Mouse (Mus musculus): Measurements from ENCODE around the gene Ptafr. TPM values are rescaled to one million over a fixed set of nuclear protein-coding genes. Genes with fewer than 3 reads are reported as not detected.
"Not testable (repeated sequence)": the region's sequence is repeated elsewhere in the genome, so short reads cannot be mapped to it uniquely, and the experiment has no call there.

The Ptafr gene
- polyA plus RNA-seq, 1 experiment from 2014 or later = 0.11 TPM

- H3K9me3 ChIP-seq (ENCODE audit: control insufficient read depth, low read length) = no peaks in the 10 kb centered on the region
- H3K27me3 ChIP-seq (ENCODE audit: control insufficient read depth, insufficient read depth, low read length) = no peaks in the 10 kb centered on the region
- WGBS = 89% methylated on average over 4 of the region's 4 CpGs
- H3K4me2 ChIP-seq (ENCODE audit: low read depth, severe bottlenecking) = no peak overlapping the region
- H3K4me3 ChIP-seq (ENCODE audit: low read depth, low read length) = no peak overlapping the region
- no peak overlapping the region for H3K27ac ChIP-seq (replicated peaks; ENCODE audit: low read depth, low read length)
- ATAC-seq (ENCODE audit: insufficient number of reproducible peaks, low FRiP score, low TSS enrichment, low read depth) = no peak
- DNase-seq (ENCODE audit: low spot score) = no peak
- H3K9ac ChIP-seq (ENCODE audit: low read length) = no peak overlapping the region
- H3K4me1 ChIP-seq (ENCODE audit: control insufficient read depth, insufficient read depth, low read length) = peaks cover under 1% of the 10 kb centered on the region; the same call in 1 of the 2 replicates
- peaks cover 19% of the 10 kb centered on the region for H3K36me3 ChIP-seq (ENCODE audit: control insufficient read depth, insufficient read depth, low read length)
Measured at GRCm38 (mm10) chr4:132541413-132541812, 22.5 kb upstream of the Ptafr start.

- DNase-seq (ENCODE audit: low spot score) (no peak), ATAC-seq (ENCODE audit: insufficient number of reproducible peaks, low FRiP score, low TSS enrichment, low read depth) (no peak)
- WGBS = 71% methylated on average over 1 of the region's 1 CpGs
- no peak overlapping the region for H3K4me2 ChIP-seq (ENCODE audit: low read depth, severe bottlenecking)
- no peaks in the 10 kb centered on the region for H3K9me3 ChIP-seq (ENCODE audit: control insufficient read depth, low read length)
- no peak overlapping the region for H3K27ac ChIP-seq (replicated peaks; ENCODE audit: low read depth, low read length)
- peaks cover 25% of the 10 kb centered on the region for H3K36me3 ChIP-seq (ENCODE audit: control insufficient read depth, insufficient read depth, low read length)
- H3K4me3 ChIP-seq (ENCODE audit: low read depth, low read length) = no peak overlapping the region
- no peaks in the 10 kb centered on the region for H3K4me1 ChIP-seq (ENCODE audit: control insufficient read depth, insufficient read depth, low read length)
- H3K27me3 ChIP-seq (ENCODE audit: control insufficient read depth, insufficient read depth, low read length) = no peaks in the 10 kb centered on the region
- no peak overlapping the region for H3K9ac ChIP-seq (ENCODE audit: low read length)
Measured at GRCm38 (mm10) chr4:132542724-132543123, 21.1 kb upstream of the Ptafr start.

GRCm38 (mm10) chr4:132545851-132546250 lies 18.0 kb upstream of the Ptafr start:
- WGBS = 47% methylated on average over 8 of the region's 8 CpGs
- no peak for ATAC-seq (ENCODE audit: insufficient number of reproducible peaks, low FRiP score, low TSS enrichment, low read depth)

GRCm38 (mm10) chr4:132554221-132554620 lies 9.6 kb upstream of the Ptafr start:
- DNase-seq (ENCODE audit: low spot score) (no peak), ATAC-seq (ENCODE audit: insufficient number of reproducible peaks, low FRiP score, low TSS enrichment, low read depth) (no peak)
- Histone ChIP-seq H3K9ac (ENCODE audit: low read length) (no peak overlapping the region), H3K27ac (replicated peaks; ENCODE audit: low read depth, low read length) (no peak overlapping the region), H3K4me2 (ENCODE audit: low read depth, severe bottlenecking) (no peak overlapping the region), H3K9me3 (ENCODE audit: control insufficient read depth, low read length) (no peaks in the 10 kb centered on the region), H3K36me3 (ENCODE audit: control insufficient read depth, insufficient read depth, low read length) (peaks cover 17% of the 10 kb centered on the region), H3K4me3 (ENCODE audit: low read depth, low read length) (no peak overlapping the region), H3K27me3 (ENCODE audit: control insufficient read depth, insufficient read depth, low read length) (no peaks in the 10 kb centered on the region), H3K4me1 (ENCODE audit: control insufficient read depth, insufficient read depth, low read length) (no peaks in the 10 kb centered on the region)
- 76% methylated on average over 5 of the region's 5 CpGs for WGBS

More at GRCm38 (mm10) chr4:132545851-132546250, 18.0 kb upstream of the Ptafr start:
- Histone ChIP-seq H3K36me3 (ENCODE audit: control insufficient read depth, insufficient read depth, low read length) (peaks cover 40% of the 10 kb centered on the region), H3K9ac (ENCODE audit: low read length) (no peak overlapping the region), H3K4me1 (ENCODE audit: control insufficient read depth, insufficient read depth, low read length) (no peaks in the 10 kb centered on the region), H3K9me3 (ENCODE audit: control insufficient read depth, low read length) (no peaks in the 10 kb centered on the region), H3K27me3 (ENCODE audit: control insufficient read depth, insufficient read depth, low read length) (no peaks in the 10 kb centered on the region), H3K27ac (replicated peaks; ENCODE audit: low read depth, low read length) (no peak overlapping the region), H3K4me3 (ENCODE audit: low read depth, low read length) (no peak overlapping the region), H3K4me2 (ENCODE audit: low read depth, severe bottlenecking) (no peak overlapping the region)
- DNase-seq (ENCODE audit: low spot score) = peak; percentile 73

GRCm38 (mm10) chr4:132554653-132555052 lies 9.2 kb upstream of the Ptafr start:
- Histone ChIP-seq H3K9ac (ENCODE audit: low read length) (no peak overlapping the region), H3K4me2 (ENCODE audit: low read depth, severe bottlenecking) (no peak overlapping the region), H3K36me3 (ENCODE audit: control insufficient read depth, insufficient read depth, low read length) (peaks cover 14% of the 10 kb centered on the region), H3K27ac (replicated peaks; ENCODE audit: low read depth, low read length) (no peak overlapping the region), H3K4me1 (ENCODE audit: control insufficient read depth, insufficient read depth, low read length) (no peaks in the 10 kb centered on the region), H3K4me3 (ENCODE audit: low read depth, low read length) (no peak overlapping the region), H3K27me3 (ENCODE audit: control insufficient read depth, insufficient read depth, low read length) (no peaks in the 10 kb centered on the region), H3K9me3 (ENCODE audit: control insufficient read depth, low read length) (no peaks in the 10 kb centered on the region)
- DNase-seq (ENCODE audit: low spot score) = no peak
- 86% methylated on average over 8 of the region's 8 CpGs for WGBS
- no peak for ATAC-seq (ENCODE audit: insufficient number of reproducible peaks, low FRiP score, low TSS enrichment, low read depth)

GRCm38 (mm10) chr4:132555550-132555949 lies 8.3 kb upstream of the Ptafr start:
- 93% methylated on average over 7 of the region's 7 CpGs for WGBS
- not testable (repeated sequence) for H3K4me1 ChIP-seq (ENCODE audit: control insufficient read depth, insufficient read depth, low read length); H3K9me3 ChIP-seq (ENCODE audit: control insufficient read depth, low read length); H3K27ac ChIP-seq (replicated peaks; ENCODE audit: low read depth, low read length); H3K9ac ChIP-seq (ENCODE audit: low read length); H3K4me2 ChIP-seq (ENCODE audit: low read depth, severe bottlenecking); H3K27me3 ChIP-seq (ENCODE audit: control insufficient read depth, insufficient read depth, low read length); ATAC-seq (ENCODE audit: insufficient number of reproducible peaks, low FRiP score, low TSS enrichment, low read depth); H3K36me3 ChIP-seq (ENCODE audit: control insufficient read depth, insufficient read depth, low read length); DNase-seq (ENCODE audit: low spot score); H3K4me3 ChIP-seq (ENCODE audit: low read depth, low read length)

GRCm38 (mm10) chr4:132563261-132563660 lies 606 bp upstream of the Ptafr start:
- Histone ChIP-seq H3K27me3 (ENCODE audit: control insufficient read depth, insufficient read depth, low read length) (no peaks in the 10 kb centered on the region), H3K36me3 (ENCODE audit: control insufficient read depth, insufficient read depth, low read length) (no peaks in the 10 kb centered on the region), H3K4me2 (ENCODE audit: low read depth, severe bottlenecking) (no peak overlapping the region), H3K27ac (replicated peaks; ENCODE audit: low read depth, low read length) (no peak overlapping the region), H3K4me1 (ENCODE audit: control insufficient read depth, insufficient read depth, low read length) (no peaks in the 10 kb centered on the region), H3K9me3 (ENCODE audit: control insufficient read depth, low read length) (no peaks in the 10 kb centered on the region), H3K9ac (ENCODE audit: low read length) (no peak overlapping the region), H3K4me3 (ENCODE audit: low read depth, low read length) (no peak overlapping the region)
- ATAC-seq (ENCODE audit: insufficient number of reproducible peaks, low FRiP score, low TSS enrichment, low read depth) (no peak), DNase-seq (ENCODE audit: low spot score) (no peak)
- 83% methylated on average over 3 of the region's 3 CpGs for WGBS

GRCm38 (mm10) chr4:132565089-132565747 lies 1.4 kb downstream of the Ptafr start:
- Histone ChIP-seq H3K4me1 (ENCODE audit: control insufficient read depth, insufficient read depth, low read length) (no peaks in the 10 kb centered on the region), H3K27ac (replicated peaks; ENCODE audit: low read depth, low read length) (no peak overlapping the region), H3K9ac (ENCODE audit: low read length) (no peak overlapping the region), H3K27me3 (ENCODE audit: control insufficient read depth, insufficient read depth, low read length) (no peaks in the 10 kb centered on the region), H3K4me2 (ENCODE audit: low read depth, severe bottlenecking) (no peak overlapping the region), H3K4me3 (ENCODE audit: low read depth, low read length) (no peak overlapping the region), H3K9me3 (ENCODE audit: control insufficient read depth, low read length) (no peaks in the 10 kb centered on the region), H3K36me3 (ENCODE audit: control insufficient read depth, insufficient read depth, low read length) (no peaks in the 10 kb centered on the region)
- no peak for DNase-seq (ENCODE audit: low spot score)
- no peak for ATAC-seq (ENCODE audit: insufficient number of reproducible peaks, low FRiP score, low TSS enrichment, low read depth)
- WGBS = 79% methylated on average over 12 of the region's 12 CpGs

GRCm38 (mm10) chr4:132567361-132567779 lies 3.5 kb downstream of the Ptafr start:
- no peak overlapping the region for H3K4me2 ChIP-seq (ENCODE audit: low read depth, severe bottlenecking)
- no peak overlapping the region for H3K4me3 ChIP-seq (ENCODE audit: low read depth, low read length)
- DNase-seq (ENCODE audit: low spot score) (no peak), ATAC-seq (ENCODE audit: insufficient number of reproducible peaks, low FRiP score, low TSS enrichment, low read depth) (no peak)
- no peak overlapping the region for H3K9ac ChIP-seq (ENCODE audit: low read length)
- 71% methylated on average over 9 of the region's 9 CpGs for WGBS
- no peaks in the 10 kb centered on the region for H3K9me3 ChIP-seq (ENCODE audit: control insufficient read depth, low read length)
- no peaks in the 10 kb centered on the region for H3K4me1 ChIP-seq (ENCODE audit: control insufficient read depth, insufficient read depth, low read length)
- H3K27me3 ChIP-seq (ENCODE audit: control insufficient read depth, insufficient read depth, low read length) = no peaks in the 10 kb centered on the region
- H3K36me3 ChIP-seq (ENCODE audit: control insufficient read depth, insufficient read depth, low read length) = no peaks in the 10 kb centered on the region
- H3K27ac ChIP-seq (replicated peaks; ENCODE audit: low read depth, low read length) = no peak overlapping the region

Data from limb, embryonic 11.5 days (tissue).